Mouse (Mus musculus): ENCODE measurements around the gene Ing2. TPM values are rescaled to one million over a fixed set of nuclear protein-coding genes. Genes with fewer than 3 reads are reported as not detected.

Gene Ing2
- polyA plus RNA-seq (2014; fragmentation: Nextera tagmentation; extraction: Ambion mirVana): 14.3 and 14.4 TPM in 2 replicates

GRCm38 (mm10) chr8:47674777-47675710 lies at the start of gene Ing2:
TSS of gene Ing2 (minus strand) at chr8:47675556.
- H3K4me1 ChIP-seq (ENCODE audit: control insufficient read depth, insufficient read depth, low read length): no peaks in the 10 kb centered on the region
- ATAC-seq (replicated peaks; ENCODE audit: insufficient number of reproducible peaks, low FRiP score, low TSS enrichment, low read depth): peak; percentile 86
- no peaks in the 10 kb centered on the region for H3K36me3 ChIP-seq (replicated peaks; ENCODE audit: control insufficient read depth, insufficient read depth, low read depth, low read length)
- under 1% methylated on average over 97 of the region's 106 CpGs for WGBS
- no peaks in the 10 kb centered on the region for H3K9me3 ChIP-seq (replicated peaks; ENCODE audit: control insufficient read depth, low read length)
- peak within 1 kb of the TSS; percentile 71 for H3K4me2 ChIP-seq (ENCODE audit: low read depth, low read length)
- H3K4me3 ChIP-seq (ENCODE audit: low read depth, low read length): peak within 1 kb of the TSS; percentile 93
- H3K27ac ChIP-seq (replicated peaks; ENCODE audit: low read depth, low read length): peak within 1 kb of the TSS; percentile 82
- H3K27me3 ChIP-seq (ENCODE audit: control insufficient read depth, insufficient read depth, low read length): no peaks in the 10 kb centered on the region
- DNase-seq (ENCODE audit: low spot score): peak; percentile 100
- peak within 1 kb of the TSS; percentile 89 for H3K9ac ChIP-seq (replicated peaks; ENCODE audit: low read length)

GRCm38 (mm10) chr8:47721609-47722008 lies 46.3 kb upstream of the Ing2 start:
- WGBS: 82% methylated on average over 4 of the region's 4 CpGs
- no peak overlapping the region for H3K4me2 ChIP-seq (ENCODE audit: low read depth, low read length)
- ATAC-seq (replicated peaks; ENCODE audit: insufficient number of reproducible peaks, low FRiP score, low TSS enrichment, low read depth) (no peak), DNase-seq (ENCODE audit: low spot score) (no peak)
- H3K4me1 ChIP-seq (ENCODE audit: control insufficient read depth, insufficient read depth, low read length): no peaks in the 10 kb centered on the region
- no peak overlapping the region for H3K27ac ChIP-seq (replicated peaks; ENCODE audit: low read depth, low read length)
- H3K27me3 ChIP-seq (ENCODE audit: control insufficient read depth, insufficient read depth, low read length): no peaks in the 10 kb centered on the region
- no peaks in the 10 kb centered on the region for H3K36me3 ChIP-seq (replicated peaks; ENCODE audit: control insufficient read depth, insufficient read depth, low read depth, low read length)
- H3K9ac ChIP-seq (replicated peaks; ENCODE audit: low read length): no peak overlapping the region
- H3K9me3 ChIP-seq (replicated peaks; ENCODE audit: control insufficient read depth, low read length): no peaks in the 10 kb centered on the region
- no peak overlapping the region for H3K4me3 ChIP-seq (ENCODE audit: low read depth, low read length)

- no peak for ATAC-seq (replicated peaks; ENCODE audit: insufficient number of reproducible peaks, low FRiP score, low TSS enrichment, low read depth)
- no peak for DNase-seq (ENCODE audit: low spot score)
- Histone ChIP-seq H3K4me2 (ENCODE audit: low read depth, low read length) (no peak overlapping the region), H3K27me3 (ENCODE audit: control insufficient read depth, insufficient read depth, low read length) (no peaks in the 10 kb centered on the region), H3K9me3 (replicated peaks; ENCODE audit: control insufficient read depth, low read length) (no peaks in the 10 kb centered on the region), H3K36me3 (replicated peaks; ENCODE audit: control insufficient read depth, insufficient read depth, low read depth, low read length) (no peaks in the 10 kb centered on the region), H3K27ac (replicated peaks; ENCODE audit: low read depth, low read length) (no peak overlapping the region), H3K4me1 (ENCODE audit: control insufficient read depth, insufficient read depth, low read length) (no peaks in the 10 kb centered on the region), H3K4me3 (ENCODE audit: low read depth, low read length) (no peak overlapping the region), H3K9ac (replicated peaks; ENCODE audit: low read length) (no peak overlapping the region)
- 31% methylated on average over 11 of the region's 11 CpGs for WGBS
These were observed 43.3 kb upstream of the Ing2 start for GRCm38 (mm10) chr8:47718641-47719040.

GRCm38 (mm10) chr8:47713761-47714745 lies 38.7 kb upstream of the Ing2 start, which contains the start of gene Cdkn2aip:
TSS of gene Cdkn2aip (minus strand) at chr8:47713932.
- Histone ChIP-seq H3K4me2 (ENCODE audit: low read depth, low read length) (peak within 1 kb of the TSS; percentile 52), H3K27me3 (ENCODE audit: control insufficient read depth, insufficient read depth, low read length) (no peaks in the 10 kb centered on the region), H3K9me3 (replicated peaks; ENCODE audit: control insufficient read depth, low read length) (no peaks in the 10 kb centered on the region), H3K36me3 (replicated peaks; ENCODE audit: control insufficient read depth, insufficient read depth, low read depth, low read length) (peaks cover 7% of the 10 kb centered on the region), H3K9ac (replicated peaks; ENCODE audit: low read length) (peak within 1 kb of the TSS; percentile 84), H3K27ac (replicated peaks; ENCODE audit: low read depth, low read length) (peak within 1 kb of the TSS; percentile 91), H3K4me1 (ENCODE audit: control insufficient read depth, insufficient read depth, low read length) (no peaks in the 10 kb centered on the region), H3K4me3 (ENCODE audit: low read depth, low read length) (peak within 1 kb of the TSS; percentile 98)
- under 1% methylated on average over 85 of the region's 114 CpGs for WGBS
- peak; percentile 88 for ATAC-seq (replicated peaks; ENCODE audit: insufficient number of reproducible peaks, low FRiP score, low TSS enrichment, low read depth)
- peak; percentile 97 for DNase-seq (ENCODE audit: low spot score)

- no peaks in the 10 kb centered on the region for H3K9me3 ChIP-seq (replicated peaks; ENCODE audit: control insufficient read depth, low read length)
- H3K9ac ChIP-seq (replicated peaks; ENCODE audit: low read length): peak overlapping the region; percentile 84
- DNase-seq (ENCODE audit: low spot score) (peak; percentile 50), ATAC-seq (replicated peaks; ENCODE audit: insufficient number of reproducible peaks, low FRiP score, low TSS enrichment, low read depth) (peak; percentile 51)
- H3K4me1 ChIP-seq (ENCODE audit: control insufficient read depth, insufficient read depth, low read length): no peaks in the 10 kb centered on the region
- WGBS: under 1% methylated on average over 44 of the region's 44 CpGs
- peak overlapping the region; percentile 91 for H3K27ac ChIP-seq (replicated peaks; ENCODE audit: low read depth, low read length)
- peak overlapping the region; percentile 98 for H3K4me3 ChIP-seq (ENCODE audit: low read depth, low read length)
- no peaks in the 10 kb centered on the region for H3K27me3 ChIP-seq (ENCODE audit: control insufficient read depth, insufficient read depth, low read length)
- H3K36me3 ChIP-seq (replicated peaks; ENCODE audit: control insufficient read depth, insufficient read depth, low read depth, low read length): peaks cover 7% of the 10 kb centered on the region
- H3K4me2 ChIP-seq (ENCODE audit: low read depth, low read length): peak overlapping the region; percentile 30
These were observed 37.9 kb upstream of the Ing2 start for GRCm38 (mm10) chr8:47713171-47713663.

- Histone ChIP-seq H3K4me2 (ENCODE audit: low read depth, low read length) (no peak overlapping the region), H3K27me3 (ENCODE audit: control insufficient read depth, insufficient read depth, low read length) (no peaks in the 10 kb centered on the region), H3K4me3 (ENCODE audit: low read depth, low read length) (no peak overlapping the region), H3K9ac (replicated peaks; ENCODE audit: low read length) (no peak overlapping the region), H3K9me3 (replicated peaks; ENCODE audit: control insufficient read depth, low read length) (no peaks in the 10 kb centered on the region), H3K27ac (replicated peaks; ENCODE audit: low read depth, low read length) (no peak overlapping the region), H3K36me3 (replicated peaks; ENCODE audit: control insufficient read depth, insufficient read depth, low read depth, low read length) (peaks cover 7% of the 10 kb centered on the region), H3K4me1 (ENCODE audit: control insufficient read depth, insufficient read depth, low read length) (no peaks in the 10 kb centered on the region)
- DNase-seq (ENCODE audit: low spot score) (no peak), ATAC-seq (replicated peaks; ENCODE audit: insufficient number of reproducible peaks, low FRiP score, low TSS enrichment, low read depth) (no peak)
- 88% methylated on average over 5 of the region's 5 CpGs for WGBS
These were observed 32.8 kb upstream of the Ing2 start for GRCm38 (mm10) chr8:47708106-47708505.

GRCm38 (mm10) chr8:47706746-47707145 lies 31.4 kb upstream of the Ing2 start:
- H3K9ac ChIP-seq (replicated peaks; ENCODE audit: low read length): no peak overlapping the region
- no peak overlapping the region for H3K4me2 ChIP-seq (ENCODE audit: low read depth, low read length)
- no peaks in the 10 kb centered on the region for H3K27me3 ChIP-seq (ENCODE audit: control insufficient read depth, insufficient read depth, low read length)
- peaks cover 4% of the 10 kb centered on the region for H3K36me3 ChIP-seq (replicated peaks; ENCODE audit: control insufficient read depth, insufficient read depth, low read depth, low read length)
- DNase-seq (ENCODE audit: low spot score) (no peak), ATAC-seq (replicated peaks; ENCODE audit: insufficient number of reproducible peaks, low FRiP score, low TSS enrichment, low read depth) (no peak)
- H3K27ac ChIP-seq (replicated peaks; ENCODE audit: low read depth, low read length): no peak overlapping the region
- WGBS: 93% methylated on average over 8 of the region's 8 CpGs
- H3K4me3 ChIP-seq (ENCODE audit: low read depth, low read length): no peak overlapping the region
- H3K9me3 ChIP-seq (replicated peaks; ENCODE audit: control insufficient read depth, low read length): no peaks in the 10 kb centered on the region
- H3K4me1 ChIP-seq (ENCODE audit: control insufficient read depth, insufficient read depth, low read length): no peaks in the 10 kb centered on the region

Data from embryonic facial prominence, embryonic 11.5 days (tissue).